Mouse (Mus musculus): ENCODE measurements around the gene Ifnb1. TPM values are rescaled to one million over a fixed set of nuclear protein-coding genes. Genes with fewer than 3 reads are reported as not detected.

Gene Ifnb1
- polyA plus RNA-seq, 1 experiment from 2014 or later = not detected

GRCm38 (mm10) chr4:88496321-88497018 is 26.1 kb downstream of the Ifnb1 start:
- Histone ChIP-seq H3K27ac (no peak overlapping the region), H3K9ac (no peak overlapping the region), H3K4me1 (no peaks in the 10 kb centered on the region), H3K36me3 (no peaks in the 10 kb centered on the region), H3K4me3 (no peak overlapping the region), H3K27me3 (replicated peaks) (no peaks in the 10 kb centered on the region), H3K4me2 (no peak overlapping the region), H3K9me3 (replicated peaks) (no peaks in the 10 kb centered on the region)
- 53% methylated on average over 6 of the region's 6 CpGs for WGBS (ENCODE audit: insufficient replicate concordance)
- no peak for ATAC-seq

- Histone ChIP-seq H3K4me3 (no peak overlapping the region), H3K9me3 (replicated peaks) (no peaks in the 10 kb centered on the region), H3K4me2 (no peak overlapping the region), H3K27ac (no peak overlapping the region), H3K27me3 (replicated peaks) (no peaks in the 10 kb centered on the region), H3K4me1 (no peaks in the 10 kb centered on the region), H3K9ac (no peak overlapping the region), H3K36me3 (no peaks in the 10 kb centered on the region)
- no peak for ATAC-seq
- 77% methylated on average over 2 of the region's 2 CpGs for WGBS (ENCODE audit: insufficient replicate concordance)
Observed at GRCm38 (mm10) chr4:88489622-88490021, 33.0 kb downstream of the Ifnb1 start.

- Histone ChIP-seq H3K9me3 (replicated peaks) (no peaks in the 10 kb centered on the region), H3K9ac (no peak overlapping the region), H3K27ac (no peak overlapping the region), H3K4me2 (no peak overlapping the region), H3K27me3 (replicated peaks) (no peaks in the 10 kb centered on the region), H3K4me1 (no peaks in the 10 kb centered on the region), H3K36me3 (no peaks in the 10 kb centered on the region), H3K4me3 (no peak overlapping the region)
- WGBS (ENCODE audit: insufficient replicate concordance) = 75% methylated on average over 3 of the region's 3 CpGs
- ATAC-seq = no peak
Observed at GRCm38 (mm10) chr4:88488107-88488506, 34.5 kb downstream of the Ifnb1 start.

GRCm38 (mm10) chr4:88480130-88480529 is 42.4 kb downstream of the Ifnb1 start:
- WGBS (ENCODE audit: insufficient replicate concordance) = 47% methylated on average over 6 of the region's 6 CpGs
- H3K9me3 ChIP-seq (replicated peaks) = no peaks in the 10 kb centered on the region
- no peak for ATAC-seq
- no peak overlapping the region for H3K27ac ChIP-seq
- H3K36me3 ChIP-seq = no peaks in the 10 kb centered on the region
- no peak overlapping the region for H3K4me3 ChIP-seq
- H3K27me3 ChIP-seq (replicated peaks) = no peaks in the 10 kb centered on the region
- H3K4me2 ChIP-seq = no peak overlapping the region
- no peak overlapping the region for H3K9ac ChIP-seq
- no peaks in the 10 kb centered on the region for H3K4me1 ChIP-seq

- Histone ChIP-seq H3K9me3 (replicated peaks) (no peaks in the 10 kb centered on the region), H3K4me2 (no peak overlapping the region), H3K27me3 (replicated peaks) (no peaks in the 10 kb centered on the region), H3K4me3 (no peak overlapping the region), H3K9ac (no peak overlapping the region), H3K27ac (no peak overlapping the region), H3K36me3 (no peaks in the 10 kb centered on the region), H3K4me1 (no peaks in the 10 kb centered on the region)
- ATAC-seq = no peak
- WGBS (ENCODE audit: insufficient replicate concordance) = 81% methylated on average over 9 of the region's 9 CpGs
Observed at GRCm38 (mm10) chr4:88478809-88479186, 43.8 kb downstream of the Ifnb1 start.

- WGBS (ENCODE audit: insufficient replicate concordance) = 73% methylated on average over 4 of the region's 4 CpGs
- Histone ChIP-seq H3K4me1 (no peaks in the 10 kb centered on the region), H3K9me3 (replicated peaks) (no peaks in the 10 kb centered on the region), H3K27ac (no peak overlapping the region), H3K9ac (no peak overlapping the region), H3K27me3 (replicated peaks) (no peaks in the 10 kb centered on the region), H3K4me2 (no peak overlapping the region), H3K36me3 (no peaks in the 10 kb centered on the region), H3K4me3 (no peak overlapping the region)
- no peak for ATAC-seq
Observed at GRCm38 (mm10) chr4:88478177-88478808, 44.3 kb downstream of the Ifnb1 start.

- Histone ChIP-seq H3K4me3 (no peak overlapping the region), H3K9ac (no peak overlapping the region), H3K27me3 (replicated peaks) (no peaks in the 10 kb centered on the region), H3K4me2 (no peak overlapping the region), H3K36me3 (no peaks in the 10 kb centered on the region), H3K9me3 (replicated peaks) (no peaks in the 10 kb centered on the region), H3K27ac (no peak overlapping the region), H3K4me1 (no peaks in the 10 kb centered on the region)
- 48% methylated on average over 4 of the region's 4 CpGs for WGBS (ENCODE audit: insufficient replicate concordance)
- ATAC-seq = no peak
Observed at GRCm38 (mm10) chr4:88476511-88477210, 45.9 kb downstream of the Ifnb1 start.

GRCm38 (mm10) chr4:88476084-88476483 is 46.5 kb downstream of the Ifnb1 start:
- WGBS (ENCODE audit: insufficient replicate concordance) = 70% methylated on average over 3 of the region's 3 CpGs
- Histone ChIP-seq H3K9me3 (replicated peaks) (no peaks in the 10 kb centered on the region), H3K4me1 (no peaks in the 10 kb centered on the region), H3K36me3 (no peaks in the 10 kb centered on the region), H3K4me2 (no peak overlapping the region), H3K27me3 (replicated peaks) (no peaks in the 10 kb centered on the region), H3K9ac (no peak overlapping the region), H3K27ac (no peak overlapping the region), H3K4me3 (no peak overlapping the region)
- no peak for ATAC-seq

Other genes with a start within 250 kb of the Ifnb1 start
- gene Hacd4, start 83.8 kb downstream of the Ifnb1 start, polyA plus RNA-seq (2016; fragmentation: Nextera tagmentation; extraction: Ambion mirVana) = 4.8 and 5.5 TPM in 2 replicates
- not detected in 2 replicates for gene Ifna15, start 35.5 kb upstream of the Ifnb1 start, polyA plus RNA-seq (2016; fragmentation: Nextera tagmentation; extraction: Ambion mirVana)
- gene Ifna14, start 49.0 kb upstream of the Ifnb1 start, polyA plus RNA-seq (2016; fragmentation: Nextera tagmentation; extraction: Ambion mirVana) = not detected in 2 replicates
- not detected in 2 replicates for gene Ifna9, start 69.6 kb upstream of the Ifnb1 start, polyA plus RNA-seq (2016; fragmentation: Nextera tagmentation; extraction: Ambion mirVana)
- not detected in 2 replicates for gene Ifna12, start 80.6 kb upstream of the Ifnb1 start, polyA plus RNA-seq (2016; fragmentation: Nextera tagmentation; extraction: Ambion mirVana)
- not detected in 2 replicates for gene C87499, start 111.6 kb upstream of the Ifnb1 start, polyA plus RNA-seq (2016; fragmentation: Nextera tagmentation; extraction: Ambion mirVana)
- not detected in 2 replicates for gene Ifna13, start 121.7 kb upstream of the Ifnb1 start, polyA plus RNA-seq (2016; fragmentation: Nextera tagmentation; extraction: Ambion mirVana)
- not detected in 2 replicates for gene Ifna16, start 154.2 kb upstream of the Ifnb1 start, polyA plus RNA-seq (2016; fragmentation: Nextera tagmentation; extraction: Ambion mirVana)
- gene Ifna2, start 161.1 kb upstream of the Ifnb1 start, polyA plus RNA-seq (2016; fragmentation: Nextera tagmentation; extraction: Ambion mirVana) = not detected in 2 replicates
- not detected in 2 replicates for gene Ifnab, start 168.6 kb upstream of the Ifnb1 start, polyA plus RNA-seq (2016; fragmentation: Nextera tagmentation; extraction: Ambion mirVana)
- 0.29 and 0.43 TPM in 2 replicates for gene Gm26566, start 199.0 kb upstream of the Ifnb1 start, polyA plus RNA-seq (2016; fragmentation: Nextera tagmentation; extraction: Ambion mirVana)
- 38.0 and 38.7 TPM in 2 replicates for gene Klhl9, start 199.7 kb upstream of the Ifnb1 start, polyA plus RNA-seq (2016; fragmentation: Nextera tagmentation; extraction: Ambion mirVana)
- gene Gm13271, start 232.1 kb upstream of the Ifnb1 start, polyA plus RNA-seq (2016; fragmentation: Nextera tagmentation; extraction: Ambion mirVana) = not detected in 2 replicates
- gene Gm13283, start 237.3 kb upstream of the Ifnb1 start, polyA plus RNA-seq (2016; fragmentation: Nextera tagmentation; extraction: Ambion mirVana) = not detected in 2 replicates